Mouse (Mus musculus): ENCODE results near the gene Hip1r. TPM values are rescaled to one million over a fixed set of nuclear protein-coding genes. Genes with fewer than 3 reads are reported as not detected.

Hip1r gene
- polyA plus RNA-seq (2014; fragmentation: Nextera tagmentation; extraction: Ambion mirVana) = 22.4 and 27.9 TPM in 2 replicates

DNA sequence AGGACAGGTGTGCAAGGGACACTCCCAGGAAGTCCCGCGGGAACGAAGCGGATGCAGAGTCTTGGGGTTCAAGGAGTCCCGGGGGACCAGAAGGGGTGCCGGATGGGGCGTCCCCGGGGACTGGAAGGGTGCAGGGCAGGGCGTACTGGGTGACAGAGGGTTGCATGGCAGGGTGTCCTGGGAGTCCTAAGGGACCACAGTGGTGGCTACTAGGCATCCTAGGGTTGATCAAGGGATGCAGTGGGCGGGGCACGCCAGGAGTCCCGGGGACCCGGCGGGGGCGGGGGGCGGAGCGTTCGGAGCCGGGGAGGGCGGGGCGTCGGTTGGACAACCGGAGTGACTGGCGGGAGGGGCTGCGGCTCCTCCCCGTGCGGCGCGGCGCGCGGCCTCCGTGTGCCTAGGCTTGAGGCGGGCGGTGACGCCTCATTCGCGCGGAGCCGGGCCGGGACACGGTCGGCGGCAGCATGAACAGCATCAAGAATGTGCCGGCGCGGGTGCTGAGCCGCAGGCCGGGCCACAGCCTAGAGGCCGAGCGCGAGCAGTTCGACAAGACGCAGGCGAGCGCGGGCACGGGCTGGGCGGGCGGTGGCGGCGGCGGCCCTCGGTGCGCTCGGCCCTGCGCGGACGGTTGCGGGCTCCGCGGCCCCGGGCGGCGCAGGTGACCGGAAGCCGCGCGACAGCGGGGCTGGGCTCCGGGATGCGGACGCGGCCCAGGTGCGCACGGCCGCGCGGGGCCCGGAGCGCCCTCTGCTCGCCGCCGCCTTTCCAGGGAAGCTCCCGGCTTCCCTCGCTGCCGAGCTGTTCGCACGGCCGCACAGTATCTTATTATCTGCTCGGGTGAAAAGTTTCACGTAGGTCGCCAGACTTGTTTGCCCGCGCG is at the start of gene Hip1r:
Hip1r (plus strand) TSS at position 330 of the 880 bp plus-strand sequence.
- peak; percentile 77 for ATAC-seq (ENCODE audit: low FRiP score)
- Histone ChIP-seq H3K9ac (peak within 1 kb of the TSS; percentile 85), H3K4me2 (replicated peaks) (peak within 1 kb of the TSS; percentile 83), H3K27ac (peak within 1 kb of the TSS; percentile 41; the same call in 1 of the 2 replicates), H3K4me1 (replicated peaks; ENCODE audit: control insufficient read depth, insufficient read depth, low read length) (peaks cover 24% of the 10 kb centered on the region), H3K4me3 (replicated peaks; ENCODE audit: low read length) (peak within 1 kb of the TSS; percentile 73), H3K27me3 (ENCODE audit: control insufficient read depth, insufficient read depth, low read length) (peaks cover 9% of the 10 kb centered on the region), H3K9me3 (ENCODE audit: control insufficient read depth, low read length) (no peaks in the 10 kb centered on the region), H3K36me3 (replicated peaks; ENCODE audit: control insufficient read depth, insufficient read depth) (no peaks in the 10 kb centered on the region)
- DNase-seq (ENCODE audit: low spot score) = peak; percentile 58
- WGBS = under 1% methylated on average over 95 of the region's 106 CpGs

DNA sequence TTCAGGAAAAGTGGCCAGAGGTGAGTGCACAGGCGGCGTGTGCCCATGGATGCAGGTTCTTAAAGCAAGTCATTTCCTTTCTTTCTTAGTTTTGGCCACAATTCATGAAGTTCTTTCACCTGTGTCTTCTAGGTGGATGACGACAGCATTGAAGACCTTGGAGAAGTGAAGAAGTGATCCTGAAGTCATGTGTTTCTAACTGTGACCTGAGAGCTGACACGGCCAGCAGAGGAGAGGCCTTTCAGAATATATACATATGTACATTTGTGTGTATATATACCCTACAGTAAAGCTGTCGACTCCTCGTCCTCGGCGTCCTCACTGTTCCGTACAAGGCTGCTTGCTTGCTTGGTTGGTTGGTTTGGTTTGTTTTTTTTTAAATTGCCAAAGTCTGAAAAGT is 46.3 kb upstream of the Hip1r start, which contains the start of gene Gm43518:
Gm43518 (plus strand) TSS at position 301 of the 400 bp plus-strand sequence.
- Histone ChIP-seq H3K27me3 (ENCODE audit: control insufficient read depth, insufficient read depth, low read length) (no peaks in the 10 kb centered on the region), H3K9ac (no peak within 1 kb of the TSS), H3K4me1 (replicated peaks; ENCODE audit: control insufficient read depth, insufficient read depth, low read length) (peaks cover 4% of the 10 kb centered on the region; the same call in 1 of the 2 replicates), H3K4me3 (replicated peaks; ENCODE audit: low read length) (no peak within 1 kb of the TSS), H3K36me3 (replicated peaks; ENCODE audit: control insufficient read depth, insufficient read depth) (peaks cover 71% of the 10 kb centered on the region), H3K9me3 (ENCODE audit: control insufficient read depth, low read length) (no peaks in the 10 kb centered on the region), H3K27ac (no peak within 1 kb of the TSS), H3K4me2 (replicated peaks) (no peak within 1 kb of the TSS)
- DNase-seq (ENCODE audit: low spot score) = no peak
- no peak for ATAC-seq (ENCODE audit: low FRiP score)
- WGBS = 95% methylated on average over 9 of the region's 9 CpGs

DNA sequence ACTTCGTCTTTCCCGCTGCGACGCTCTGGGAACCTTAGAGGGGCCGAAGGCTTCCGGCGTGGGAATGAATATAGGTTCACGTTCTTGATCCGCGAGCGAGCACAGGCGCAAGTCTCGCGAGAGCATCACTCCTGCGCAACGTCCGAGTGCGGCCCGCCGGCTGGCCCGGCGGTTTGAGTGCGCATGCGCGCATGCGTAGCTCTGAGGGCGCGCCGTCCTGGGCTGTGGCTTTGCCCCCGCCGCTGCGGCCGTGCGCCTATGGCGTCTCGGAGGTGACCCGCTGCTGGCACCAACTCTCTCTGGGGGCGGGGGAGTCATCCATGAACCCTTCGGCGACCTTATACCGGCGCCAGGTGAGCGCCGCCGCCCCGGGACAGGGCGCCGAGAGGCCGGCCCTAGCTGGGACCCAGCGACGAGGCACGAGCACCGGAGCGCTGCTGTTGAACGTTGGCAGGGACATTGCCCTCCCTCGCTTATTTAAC is 42.9 kb upstream of the Hip1r start, which contains the start of gene Ccdc62:
Ccdc62 (plus strand) TSS at position 172 of the 482 bp plus-strand sequence.
- H3K9ac ChIP-seq = peak within 1 kb of the TSS; percentile 87
- peak within 1 kb of the TSS; percentile 92 for H3K27ac ChIP-seq
- H3K36me3 ChIP-seq (replicated peaks; ENCODE audit: control insufficient read depth, insufficient read depth) = peaks cover 37% of the 10 kb centered on the region
- WGBS = under 1% methylated on average over 56 of the region's 56 CpGs
- ATAC-seq (ENCODE audit: low FRiP score) = peak; percentile 98
- no peaks in the 10 kb centered on the region for H3K27me3 ChIP-seq (ENCODE audit: control insufficient read depth, insufficient read depth, low read length)
- peak within 1 kb of the TSS; percentile 65 for H3K4me3 ChIP-seq (replicated peaks; ENCODE audit: low read length)
- H3K4me2 ChIP-seq (replicated peaks) = peak within 1 kb of the TSS; percentile 73
- no peaks in the 10 kb centered on the region for H3K9me3 ChIP-seq (ENCODE audit: control insufficient read depth, low read length)
- peaks cover 4% of the 10 kb centered on the region; the same call in 1 of the 2 replicates for H3K4me1 ChIP-seq (replicated peaks; ENCODE audit: control insufficient read depth, insufficient read depth, low read length)
- DNase-seq (ENCODE audit: low spot score) = peak; percentile 99

DNA sequence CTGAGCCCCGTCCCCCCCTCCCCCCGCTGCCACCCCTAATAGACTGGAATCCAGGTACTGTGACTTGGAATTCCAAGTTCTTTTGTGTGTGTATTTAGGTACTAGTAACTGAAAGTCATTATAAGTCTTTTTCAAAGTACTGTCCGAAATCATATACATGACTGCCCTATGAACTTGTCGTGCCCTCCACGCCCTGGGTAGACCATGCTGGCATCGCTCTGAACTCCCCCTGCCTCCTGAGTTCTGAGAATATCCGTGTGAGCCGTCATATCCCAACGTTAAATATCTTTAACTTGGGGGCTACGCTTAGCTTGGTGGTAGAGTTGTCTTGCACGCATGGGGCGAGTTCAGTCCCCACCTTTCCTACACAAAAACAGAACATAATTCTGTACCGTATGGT is 42.3 kb upstream of the Hip1r start:
- peak overlapping the region; percentile 87 for H3K9ac ChIP-seq
- H3K4me1 ChIP-seq (replicated peaks; ENCODE audit: control insufficient read depth, insufficient read depth, low read length) = peaks cover 4% of the 10 kb centered on the region; the same call in 1 of the 2 replicates
- H3K4me2 ChIP-seq (replicated peaks) = peak overlapping the region; percentile 73
- peak overlapping the region; percentile 92 for H3K27ac ChIP-seq
- H3K27me3 ChIP-seq (ENCODE audit: control insufficient read depth, insufficient read depth, low read length) = no peaks in the 10 kb centered on the region
- ATAC-seq (ENCODE audit: low FRiP score) = no peak
- no peaks in the 10 kb centered on the region for H3K9me3 ChIP-seq (ENCODE audit: control insufficient read depth, low read length)
- 50% methylated on average over 13 of the region's 13 CpGs for WGBS
- peak overlapping the region; percentile 65 for H3K4me3 ChIP-seq (replicated peaks; ENCODE audit: low read length)
- no peak for DNase-seq (ENCODE audit: low spot score)
- H3K36me3 ChIP-seq (replicated peaks; ENCODE audit: control insufficient read depth, insufficient read depth) = peaks cover 31% of the 10 kb centered on the region

DNA sequence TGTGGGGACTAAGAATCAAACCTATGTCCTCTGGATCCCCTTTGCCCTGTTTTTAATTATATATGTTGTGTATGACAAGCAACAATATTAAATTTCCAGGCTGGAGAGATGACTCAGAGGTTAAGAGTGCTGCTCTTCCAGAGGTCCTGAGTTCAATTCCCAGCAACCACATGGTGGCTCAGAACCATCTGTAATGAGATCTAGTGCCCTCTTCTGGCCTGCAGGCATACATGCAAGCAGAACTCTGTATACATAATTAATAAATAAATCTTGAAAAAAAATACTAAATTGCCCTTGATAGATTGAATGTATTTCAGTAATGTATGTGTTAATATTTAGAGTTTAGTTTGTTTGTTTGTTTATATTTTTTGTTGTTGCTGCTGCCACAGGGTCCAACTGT is 40.5 kb upstream of the Hip1r start:
- H3K4me3 ChIP-seq (replicated peaks; ENCODE audit: low read length) = no peak overlapping the region
- no peak for DNase-seq (ENCODE audit: low spot score)
- no peak overlapping the region for H3K4me2 ChIP-seq (replicated peaks)
- H3K27ac ChIP-seq = no peak overlapping the region
- peaks cover 4% of the 10 kb centered on the region; the same call in 1 of the 2 replicates for H3K4me1 ChIP-seq (replicated peaks; ENCODE audit: control insufficient read depth, insufficient read depth, low read length)
- ATAC-seq (ENCODE audit: low FRiP score) = no peak
- H3K9me3 ChIP-seq (ENCODE audit: control insufficient read depth, low read length) = no peaks in the 10 kb centered on the region
- no peak overlapping the region for H3K9ac ChIP-seq
- no peaks in the 10 kb centered on the region for H3K27me3 ChIP-seq (ENCODE audit: control insufficient read depth, insufficient read depth, low read length)
- H3K36me3 ChIP-seq (replicated peaks; ENCODE audit: control insufficient read depth, insufficient read depth) = peaks cover 13% of the 10 kb centered on the region

DNA sequence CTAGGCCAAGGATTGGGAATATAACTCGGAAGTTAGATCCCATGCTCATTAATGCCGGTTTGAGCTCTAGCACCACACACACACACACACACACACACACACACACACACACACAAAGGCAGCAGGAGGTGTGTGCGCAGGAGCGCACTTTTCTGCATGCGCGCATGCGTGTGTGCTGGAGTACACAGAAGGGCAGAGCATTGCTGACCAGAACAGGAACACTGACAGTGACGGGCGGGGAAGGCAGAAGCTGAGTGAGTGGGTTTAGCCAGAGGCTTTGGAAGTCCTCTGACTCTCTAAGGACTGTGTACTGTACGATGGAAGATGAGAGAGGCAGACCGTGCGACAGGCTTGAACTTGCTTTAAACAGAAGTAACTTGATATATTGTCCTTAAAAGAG is 39.9 kb upstream of the Hip1r start:
- Histone ChIP-seq H3K4me2 (replicated peaks) (no peak overlapping the region), H3K27me3 (ENCODE audit: control insufficient read depth, insufficient read depth, low read length) (no peaks in the 10 kb centered on the region), H3K36me3 (replicated peaks; ENCODE audit: control insufficient read depth, insufficient read depth) (peaks cover 7% of the 10 kb centered on the region), H3K27ac (no peak overlapping the region), H3K4me1 (replicated peaks; ENCODE audit: control insufficient read depth, insufficient read depth, low read length) (peaks cover 4% of the 10 kb centered on the region; the same call in 1 of the 2 replicates), H3K4me3 (replicated peaks; ENCODE audit: low read length) (no peak overlapping the region), H3K9me3 (ENCODE audit: control insufficient read depth, low read length) (no peaks in the 10 kb centered on the region), H3K9ac (no peak overlapping the region)
- no peak for ATAC-seq (ENCODE audit: low FRiP score)
- DNase-seq (ENCODE audit: low spot score) = no peak
- WGBS = 92% methylated on average over 12 of the region's 12 CpGs

DNA sequence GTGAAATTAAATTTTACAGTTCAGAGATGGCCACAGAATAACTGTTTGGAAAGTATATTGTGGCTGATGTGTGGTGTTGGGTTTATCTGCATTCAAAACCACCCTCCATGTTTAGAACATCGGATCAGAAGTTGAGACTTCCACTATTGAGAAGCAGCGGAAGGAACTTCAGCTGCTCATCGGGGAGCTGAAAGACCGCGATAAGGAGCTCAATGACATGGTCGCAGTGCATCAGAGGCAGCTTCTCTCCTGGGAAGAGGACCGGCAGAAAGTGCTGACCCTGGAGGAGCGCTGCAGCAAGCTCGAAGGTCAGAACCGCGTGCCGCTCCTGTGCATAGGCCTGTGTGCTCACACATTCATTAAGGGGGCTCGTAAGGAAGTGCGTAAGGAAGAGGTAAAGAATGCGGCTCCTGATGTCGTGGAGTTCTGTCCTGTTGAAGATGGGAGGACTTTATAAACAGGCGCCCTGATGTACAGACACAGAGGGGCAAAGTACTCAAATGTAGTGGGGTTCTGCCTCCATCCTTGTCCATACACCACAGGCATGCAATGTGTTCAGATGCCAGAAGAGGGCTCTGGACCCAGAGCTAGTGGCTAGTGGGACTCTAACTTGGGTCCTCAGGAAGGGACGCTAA is 39.4 kb upstream of the Hip1r start:
- Histone ChIP-seq H3K27me3 (ENCODE audit: control insufficient read depth, insufficient read depth, low read length) (no peaks in the 10 kb centered on the region), H3K9me3 (ENCODE audit: control insufficient read depth, low read length) (no peaks in the 10 kb centered on the region), H3K4me1 (replicated peaks; ENCODE audit: control insufficient read depth, insufficient read depth, low read length) (peaks cover 4% of the 10 kb centered on the region; the same call in 1 of the 2 replicates), H3K4me3 (replicated peaks; ENCODE audit: low read length) (no peak overlapping the region), H3K4me2 (replicated peaks) (no peak overlapping the region), H3K27ac (no peak overlapping the region), H3K9ac (no peak overlapping the region), H3K36me3 (replicated peaks; ENCODE audit: control insufficient read depth, insufficient read depth) (peaks cover 2% of the 10 kb centered on the region)
- WGBS = 36% methylated on average over 18 of the region's 18 CpGs
- DNase-seq (ENCODE audit: low spot score) (no peak), ATAC-seq (ENCODE audit: low FRiP score) (no peak)

DNA sequence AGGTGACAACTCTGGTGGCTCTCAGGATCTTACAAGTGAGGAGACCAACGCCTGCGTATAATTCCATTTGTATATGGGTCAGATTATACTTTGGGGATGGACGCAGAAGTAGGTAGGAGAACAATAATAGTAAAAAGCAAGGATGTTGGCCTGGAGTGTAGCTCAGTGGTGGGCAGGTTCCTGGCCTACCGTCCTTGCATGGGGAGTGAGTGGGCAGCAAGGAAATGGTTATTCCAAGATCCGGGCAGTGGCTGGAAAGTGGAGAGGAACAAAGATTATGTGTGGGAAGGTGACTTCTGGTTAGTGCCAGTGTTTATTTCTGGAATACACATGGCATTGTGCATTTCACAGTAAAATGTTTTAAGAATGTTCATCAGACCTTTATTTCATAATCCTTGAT is 37.5 kb upstream of the Hip1r start:
- H3K36me3 ChIP-seq (replicated peaks; ENCODE audit: control insufficient read depth, insufficient read depth) = no peaks in the 10 kb centered on the region
- no peak overlapping the region for H3K27ac ChIP-seq
- no peak overlapping the region for H3K4me3 ChIP-seq (replicated peaks; ENCODE audit: low read length)
- no peaks in the 10 kb centered on the region for H3K9me3 ChIP-seq (ENCODE audit: control insufficient read depth, low read length)
- H3K4me1 ChIP-seq (replicated peaks; ENCODE audit: control insufficient read depth, insufficient read depth, low read length) = peaks cover 4% of the 10 kb centered on the region; the same call in 1 of the 2 replicates
- 87% methylated on average over 5 of the region's 5 CpGs for WGBS
- H3K27me3 ChIP-seq (ENCODE audit: control insufficient read depth, insufficient read depth, low read length) = no peaks in the 10 kb centered on the region
- H3K9ac ChIP-seq = no peak overlapping the region
- DNase-seq (ENCODE audit: low spot score) = no peak
- no peak overlapping the region for H3K4me2 ChIP-seq (replicated peaks)
- no peak for ATAC-seq (ENCODE audit: low FRiP score)

DNA sequence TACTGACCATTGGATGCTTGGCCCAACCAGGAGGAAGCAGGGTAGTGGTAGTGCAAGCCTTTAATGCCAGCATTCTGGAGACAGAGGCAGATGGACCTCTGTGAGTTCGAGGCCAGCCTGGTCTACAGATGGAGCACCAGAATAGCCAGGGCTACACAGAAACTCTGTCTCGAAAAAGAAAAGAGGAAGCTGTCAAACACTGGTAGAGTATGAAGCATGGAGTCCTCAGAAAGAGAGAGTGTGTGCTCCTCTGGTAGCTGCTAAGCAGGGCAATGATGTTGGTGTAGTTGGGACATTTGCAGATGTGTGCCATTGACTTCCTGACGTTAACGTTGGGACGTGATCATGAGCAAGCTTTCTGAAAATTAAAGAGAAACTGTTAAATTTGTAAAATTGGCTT is 34.9 kb upstream of the Hip1r start:
- H3K9me3 ChIP-seq (ENCODE audit: control insufficient read depth, low read length) = no peaks in the 10 kb centered on the region
- H3K9ac ChIP-seq = no peak overlapping the region
- no peak overlapping the region for H3K4me2 ChIP-seq (replicated peaks)
- H3K27me3 ChIP-seq (ENCODE audit: control insufficient read depth, insufficient read depth, low read length) = no peaks in the 10 kb centered on the region
- ATAC-seq (ENCODE audit: low FRiP score) (no peak), DNase-seq (ENCODE audit: low spot score) (no peak)
- no peak overlapping the region for H3K4me3 ChIP-seq (replicated peaks; ENCODE audit: low read length)
- H3K27ac ChIP-seq = no peak overlapping the region
- no peaks in the 10 kb centered on the region for H3K4me1 ChIP-seq (replicated peaks; ENCODE audit: control insufficient read depth, insufficient read depth, low read length)
- 90% methylated on average over 5 of the region's 5 CpGs for WGBS
- H3K36me3 ChIP-seq (replicated peaks; ENCODE audit: control insufficient read depth, insufficient read depth) = no peaks in the 10 kb centered on the region
